Mouse (Mus musculus): Measurements from ENCODE around the gene Atad3a. TPM values are rescaled to one million over a fixed set of nuclear protein-coding genes. Genes with fewer than 3 reads are reported as not detected.

Atad3a gene
- polyA plus RNA-seq, 1 experiment: 78.2 TPM

GRCm38 (mm10) chr4:155762357-155762756 lies 1.5 kb upstream of the Atad3a start:
- peaks cover 3% of the 10 kb centered on the region; the same call in 1 of the 2 replicates for H3K36me3 ChIP-seq (ENCODE audit: control insufficient read depth, insufficient read depth, low read length, poor library complexity, severe bottlenecking)
- H3K4me1 ChIP-seq (ENCODE audit: control insufficient read depth, insufficient read depth, low read length): no peaks in the 10 kb centered on the region
- no peaks in the 10 kb centered on the region for H3K9me3 ChIP-seq (replicated peaks; ENCODE audit: control insufficient read depth, insufficient read depth, low read length, poor library complexity, severe bottlenecking)
- TF ChIP-seq CTCF (IDR thresholded peaks at IDR 0.05; ENCODE audit: low read depth, low read length) (no peak), POLR2A (IDR thresholded peaks at IDR 0.05; ENCODE audit: insufficient read depth, low read length) (no peak), EP300 (IDR thresholded peaks at IDR 0.05; ENCODE audit: insufficient read depth, low read depth, low read length) (no peak)
- H3K9ac ChIP-seq (ENCODE audit: low read depth, poor library complexity, severe bottlenecking): no peak overlapping the region
- no peaks in the 10 kb centered on the region for H3K27me3 ChIP-seq (ENCODE audit: control insufficient read depth, insufficient read depth, low read length, poor library complexity, severe bottlenecking)
- no peak overlapping the region for H3K4me3 ChIP-seq (ENCODE audit: low read depth, low read length)
- no peak overlapping the region for H3K27ac ChIP-seq (ENCODE audit: insufficient read depth, low read length)

- Histone ChIP-seq H3K27me3 (ENCODE audit: control insufficient read depth, insufficient read depth, low read length, poor library complexity, severe bottlenecking) (no peaks in the 10 kb centered on the region), H3K27ac (ENCODE audit: insufficient read depth, low read length) (no peak overlapping the region), H3K4me1 (ENCODE audit: control insufficient read depth, insufficient read depth, low read length) (no peaks in the 10 kb centered on the region), H3K36me3 (ENCODE audit: control insufficient read depth, insufficient read depth, low read length, poor library complexity, severe bottlenecking) (peaks cover 7% of the 10 kb centered on the region; the same call in 1 of the 2 replicates), H3K9ac (ENCODE audit: low read depth, poor library complexity, severe bottlenecking) (peak overlapping the region; percentile 72), H3K9me3 (replicated peaks; ENCODE audit: control insufficient read depth, insufficient read depth, low read length, poor library complexity, severe bottlenecking) (no peaks in the 10 kb centered on the region), H3K4me3 (ENCODE audit: low read depth, low read length) (peak overlapping the region; percentile 72)
- no peak for TF ChIP-seq EP300 (IDR thresholded peaks at IDR 0.05; ENCODE audit: insufficient read depth, low read depth, low read length)
- no peak for TF ChIP-seq POLR2A (IDR thresholded peaks at IDR 0.05; ENCODE audit: insufficient read depth, low read length)
- TF ChIP-seq CTCF (IDR thresholded peaks at IDR 0.05; ENCODE audit: low read depth, low read length): no peak
Measured at GRCm38 (mm10) chr4:155761356-155762099, 635 bp upstream of the Atad3a start.

GRCm38 (mm10) chr4:155759862-155760612 lies 856 bp downstream of the Atad3a start:
- TF ChIP-seq POLR2A (IDR thresholded peaks at IDR 0.05; ENCODE audit: insufficient read depth, low read length) (no peak), CTCF (IDR thresholded peaks at IDR 0.05; ENCODE audit: low read depth, low read length) (no peak), EP300 (IDR thresholded peaks at IDR 0.05; ENCODE audit: insufficient read depth, low read depth, low read length) (no peak)
- Histone ChIP-seq H3K9me3 (replicated peaks; ENCODE audit: control insufficient read depth, insufficient read depth, low read length, poor library complexity, severe bottlenecking) (no peaks in the 10 kb centered on the region), H3K27ac (ENCODE audit: insufficient read depth, low read length) (no peak overlapping the region), H3K36me3 (ENCODE audit: control insufficient read depth, insufficient read depth, low read length, poor library complexity, severe bottlenecking) (peaks cover 22% of the 10 kb centered on the region), H3K4me3 (ENCODE audit: low read depth, low read length) (peak overlapping the region; percentile 72), H3K9ac (ENCODE audit: low read depth, poor library complexity, severe bottlenecking) (peak overlapping the region; percentile 72), H3K4me1 (ENCODE audit: control insufficient read depth, insufficient read depth, low read length) (no peaks in the 10 kb centered on the region), H3K27me3 (ENCODE audit: control insufficient read depth, insufficient read depth, low read length, poor library complexity, severe bottlenecking) (no peaks in the 10 kb centered on the region)

GRCm38 (mm10) chr4:155757011-155757410 lies 3.9 kb downstream of the Atad3a start:
- peaks cover 48% of the 10 kb centered on the region for H3K36me3 ChIP-seq (ENCODE audit: control insufficient read depth, insufficient read depth, low read length, poor library complexity, severe bottlenecking)
- H3K9me3 ChIP-seq (replicated peaks; ENCODE audit: control insufficient read depth, insufficient read depth, low read length, poor library complexity, severe bottlenecking): no peaks in the 10 kb centered on the region
- TF ChIP-seq CTCF (IDR thresholded peaks at IDR 0.05; ENCODE audit: low read depth, low read length) (no peak), POLR2A (IDR thresholded peaks at IDR 0.05; ENCODE audit: insufficient read depth, low read length) (no peak), EP300 (IDR thresholded peaks at IDR 0.05; ENCODE audit: insufficient read depth, low read depth, low read length) (no peak)
- H3K4me1 ChIP-seq (ENCODE audit: control insufficient read depth, insufficient read depth, low read length): no peaks in the 10 kb centered on the region
- H3K9ac ChIP-seq (ENCODE audit: low read depth, poor library complexity, severe bottlenecking): no peak overlapping the region
- no peak overlapping the region for H3K27ac ChIP-seq (ENCODE audit: insufficient read depth, low read length)
- no peaks in the 10 kb centered on the region for H3K27me3 ChIP-seq (ENCODE audit: control insufficient read depth, insufficient read depth, low read length, poor library complexity, severe bottlenecking)
- no peak overlapping the region for H3K4me3 ChIP-seq (ENCODE audit: low read depth, low read length)

GRCm38 (mm10) chr4:155746575-155747490 lies 14.1 kb downstream of the Atad3a start:
- peaks cover 84% of the 10 kb centered on the region for H3K36me3 ChIP-seq (ENCODE audit: control insufficient read depth, insufficient read depth, low read length, poor library complexity, severe bottlenecking)
- H3K9ac ChIP-seq (ENCODE audit: low read depth, poor library complexity, severe bottlenecking): no peak overlapping the region
- H3K27ac ChIP-seq (ENCODE audit: insufficient read depth, low read length): no peak overlapping the region
- H3K9me3 ChIP-seq (replicated peaks; ENCODE audit: control insufficient read depth, insufficient read depth, low read length, poor library complexity, severe bottlenecking): no peaks in the 10 kb centered on the region
- H3K27me3 ChIP-seq (ENCODE audit: control insufficient read depth, insufficient read depth, low read length, poor library complexity, severe bottlenecking): no peaks in the 10 kb centered on the region
- no peak for TF ChIP-seq POLR2A (IDR thresholded peaks at IDR 0.05; ENCODE audit: insufficient read depth, low read length)
- no peak for TF ChIP-seq EP300 (IDR thresholded peaks at IDR 0.05; ENCODE audit: insufficient read depth, low read depth, low read length)
- TF ChIP-seq CTCF (IDR thresholded peaks at IDR 0.05; ENCODE audit: low read depth, low read length): no peak
- no peak overlapping the region for H3K4me3 ChIP-seq (ENCODE audit: low read depth, low read length)
- no peaks in the 10 kb centered on the region for H3K4me1 ChIP-seq (ENCODE audit: control insufficient read depth, insufficient read depth, low read length)
